Mouse (Mus musculus): ENCODE measurements around the gene Vgf. TPM values are rescaled to one million over a fixed set of nuclear protein-coding genes. Genes with fewer than 3 reads are reported as not detected.

Gene Vgf
- polyA plus RNA-seq, 1 experiment from 2014 or later = not detected

DNA sequence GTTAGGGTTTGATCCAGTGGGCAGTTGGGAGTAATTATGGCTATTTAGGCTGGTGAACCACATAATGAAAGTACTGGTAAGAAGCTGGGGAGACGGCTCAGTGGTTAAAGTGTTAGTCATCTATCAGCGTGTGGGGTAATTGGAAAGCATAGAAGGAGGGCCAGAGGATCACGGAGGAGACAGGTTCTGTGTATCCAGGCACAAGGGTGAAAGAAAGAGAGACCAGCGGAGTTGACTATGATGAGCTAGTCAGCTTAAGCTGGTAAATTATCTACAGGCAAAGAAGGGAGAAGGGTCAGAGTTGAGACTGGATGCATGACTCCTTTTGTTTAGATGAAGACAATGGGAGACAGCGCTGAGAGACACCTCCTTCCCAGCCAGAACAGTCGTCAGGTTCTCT, 24.9 kb downstream of the Vgf start:
- Histone ChIP-seq H3K27ac (no peak overlapping the region), H3K4me1 (replicated peaks) (peaks cover 4% of the 10 kb centered on the region), H3K4me3 (no peak overlapping the region), H3K4me2 (no peak overlapping the region), H3K27me3 (no peaks in the 10 kb centered on the region), H3K36me3 (no peaks in the 10 kb centered on the region), H3K9me3 (replicated peaks) (no peaks in the 10 kb centered on the region), H3K9ac (no peak overlapping the region)
- 67% methylated on average over 6 of the region's 6 CpGs for WGBS
- ATAC-seq (replicated peaks; ENCODE audit: insufficient number of reproducible peaks, insufficient read depth, low FRiP score, low read depth) = no peak

DNA sequence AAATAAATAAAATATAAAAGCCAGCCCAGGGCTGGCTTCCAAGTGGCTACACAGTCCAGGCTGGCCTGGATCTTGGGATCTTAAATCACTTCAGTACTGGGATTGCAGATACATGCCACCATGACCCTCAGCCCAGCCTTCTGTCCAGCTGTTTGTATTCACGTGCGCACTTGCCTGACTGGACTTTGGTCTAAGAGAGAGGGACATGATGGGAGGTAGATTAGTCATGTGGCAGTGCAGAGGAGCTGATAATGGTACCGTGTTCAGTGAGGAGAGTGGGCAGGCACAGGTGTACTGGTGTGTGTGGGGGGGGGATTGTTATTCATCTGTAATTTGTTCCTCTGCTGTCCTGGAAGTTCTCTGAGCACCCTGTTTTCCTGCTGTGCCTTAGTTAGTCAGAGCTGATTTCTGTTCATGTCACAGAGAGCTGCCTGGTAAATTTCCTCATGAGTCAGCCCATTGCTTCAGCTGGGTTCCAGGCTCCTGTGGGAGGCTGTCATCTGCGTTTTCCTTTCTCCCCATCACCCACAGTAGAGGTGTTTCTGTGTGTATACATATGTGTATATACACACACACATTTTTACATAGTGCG, 25.8 kb downstream of the Vgf start:
- Histone ChIP-seq H3K4me2 (no peak overlapping the region), H3K9me3 (replicated peaks) (no peaks in the 10 kb centered on the region), H3K27ac (no peak overlapping the region), H3K36me3 (no peaks in the 10 kb centered on the region), H3K27me3 (no peaks in the 10 kb centered on the region), H3K4me3 (no peak overlapping the region), H3K9ac (no peak overlapping the region), H3K4me1 (replicated peaks) (no peaks in the 10 kb centered on the region)
- no peak for ATAC-seq (replicated peaks; ENCODE audit: insufficient number of reproducible peaks, insufficient read depth, low FRiP score, low read depth)
- 80% methylated on average over 5 of the region's 5 CpGs for whole genome bisulfite sequencing

GRCm38 (mm10) chr5:137054299-137054698, 28.1 kb downstream of the Vgf start:
- H3K27ac ChIP-seq = no peak overlapping the region
- ATAC-seq (replicated peaks; ENCODE audit: insufficient number of reproducible peaks, insufficient read depth, low FRiP score, low read depth) = no peak
- H3K4me3 ChIP-seq = no peak overlapping the region
- H3K36me3 ChIP-seq = no peaks in the 10 kb centered on the region
- WGBS = 60% methylated on average over 7 of the region's 7 CpGs
- no peaks in the 10 kb centered on the region for H3K4me1 ChIP-seq (replicated peaks)
- no peaks in the 10 kb centered on the region for H3K9me3 ChIP-seq (replicated peaks)
- H3K9ac ChIP-seq = no peak overlapping the region
- H3K27me3 ChIP-seq = no peaks in the 10 kb centered on the region
- no peak overlapping the region for H3K4me2 ChIP-seq

DNA sequence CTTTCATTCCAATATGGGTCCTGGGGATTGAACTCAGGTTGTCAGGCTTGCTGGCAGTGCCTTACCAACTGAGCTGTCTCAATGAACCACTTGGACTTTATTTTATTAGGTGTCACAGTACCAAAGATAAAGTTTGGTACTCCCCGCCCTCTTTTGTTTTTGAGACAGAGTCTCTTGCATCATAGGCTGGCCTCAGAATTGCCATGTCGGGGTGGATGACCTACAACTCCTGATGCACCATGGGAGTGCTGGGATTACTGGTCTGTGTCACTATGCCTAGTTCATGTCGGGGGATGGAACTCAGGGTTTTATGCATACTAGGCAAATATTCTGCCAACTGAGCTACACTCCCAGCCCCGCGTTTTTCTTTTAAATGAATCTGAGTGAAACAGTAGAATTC, 28.7 kb downstream of the Vgf start:
- H3K4me1 ChIP-seq (replicated peaks) = no peaks in the 10 kb centered on the region
- H3K36me3 ChIP-seq = no peaks in the 10 kb centered on the region
- H3K9me3 ChIP-seq (replicated peaks) = no peaks in the 10 kb centered on the region
- WGBS = 80% methylated on average over 5 of the region's 5 CpGs
- H3K4me3 ChIP-seq = no peak overlapping the region
- no peak for ATAC-seq (replicated peaks; ENCODE audit: insufficient number of reproducible peaks, insufficient read depth, low FRiP score, low read depth)
- H3K27ac ChIP-seq = no peak overlapping the region
- H3K4me2 ChIP-seq = no peak overlapping the region
- H3K27me3 ChIP-seq = no peaks in the 10 kb centered on the region
- no peak overlapping the region for H3K9ac ChIP-seq

DNA sequence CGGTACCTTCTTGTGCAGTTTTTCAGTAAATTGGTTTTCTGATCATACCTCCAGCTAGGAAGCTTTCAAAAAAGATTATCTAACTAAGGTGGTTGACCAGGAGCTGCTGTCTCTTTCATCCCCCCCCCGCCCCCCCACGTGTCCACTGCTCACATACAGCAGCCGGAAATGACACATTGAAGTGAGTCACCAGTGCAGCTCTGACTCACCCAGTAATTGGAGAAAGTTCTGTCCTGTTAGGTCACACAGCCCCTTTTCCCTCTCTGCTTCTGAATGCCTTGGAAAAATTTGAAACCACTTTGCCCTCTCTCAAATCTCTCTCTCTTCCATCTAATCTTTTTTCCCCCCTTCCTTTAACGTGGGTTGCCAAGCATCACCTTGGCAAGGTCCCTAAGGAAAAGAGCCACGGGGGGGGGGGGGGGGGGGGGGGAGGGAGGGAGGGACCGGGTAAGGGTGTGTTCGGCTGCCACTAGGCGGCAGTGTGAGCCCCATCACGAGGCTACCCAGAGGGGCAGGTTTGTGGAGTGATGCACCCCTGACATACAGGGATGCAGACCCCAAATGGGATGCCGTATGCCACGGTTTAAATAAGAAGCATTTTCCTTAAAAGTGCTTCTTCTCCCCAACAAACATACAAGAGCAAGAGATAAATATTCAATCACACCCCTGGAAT, 35.8 kb downstream of the Vgf start:
- ATAC-seq (replicated peaks; ENCODE audit: insufficient number of reproducible peaks, insufficient read depth, low FRiP score, low read depth) = no peak
- H3K9me3 ChIP-seq (replicated peaks) = no peaks in the 10 kb centered on the region
- H3K4me3 ChIP-seq = no peak overlapping the region
- H3K27me3 ChIP-seq = no peaks in the 10 kb centered on the region
- H3K4me2 ChIP-seq = no peak overlapping the region
- H3K9ac ChIP-seq = no peak overlapping the region
- no peaks in the 10 kb centered on the region; the same call in 1 of the 2 replicates for H3K4me1 ChIP-seq (replicated peaks)
- H3K27ac ChIP-seq = no peak overlapping the region
- 17% methylated on average over 11 of the region's 12 CpGs for WGBS
- H3K36me3 ChIP-seq = no peaks in the 10 kb centered on the region; the same call in 1 of the 2 replicates

- H3K4me3 ChIP-seq = no peak overlapping the region
- H3K36me3 ChIP-seq = no peaks in the 10 kb centered on the region; the same call in 1 of the 2 replicates
- H3K4me1 ChIP-seq (replicated peaks) = no peaks in the 10 kb centered on the region; the same call in 1 of the 2 replicates
- no peaks in the 10 kb centered on the region for H3K9me3 ChIP-seq (replicated peaks)
- ATAC-seq (replicated peaks; ENCODE audit: insufficient number of reproducible peaks, insufficient read depth, low FRiP score, low read depth) = no peak
- H3K27me3 ChIP-seq = no peaks in the 10 kb centered on the region
- 84% methylated on average over 5 of the region's 5 CpGs for WGBS
- no peak overlapping the region for H3K4me2 ChIP-seq
- H3K9ac ChIP-seq = no peak overlapping the region
- no peak overlapping the region for H3K27ac ChIP-seq
Observed at GRCm38 (mm10) chr5:137062601-137063000, 36.4 kb downstream of the Vgf start.

GRCm38 (mm10) chr5:137065454-137065853, 39.3 kb downstream of the Vgf start:
- no peak overlapping the region for H3K27ac ChIP-seq
- ATAC-seq (replicated peaks; ENCODE audit: insufficient number of reproducible peaks, insufficient read depth, low FRiP score, low read depth) = no peak
- no peaks in the 10 kb centered on the region; the same call in 1 of the 2 replicates for H3K4me1 ChIP-seq (replicated peaks)
- H3K9ac ChIP-seq = no peak overlapping the region
- H3K36me3 ChIP-seq = no peaks in the 10 kb centered on the region; the same call in 1 of the 2 replicates
- H3K4me3 ChIP-seq = no peak overlapping the region
- WGBS = 68% methylated on average over 6 of the region's 6 CpGs
- H3K4me2 ChIP-seq = no peak overlapping the region
- H3K27me3 ChIP-seq = no peaks in the 10 kb centered on the region
- H3K9me3 ChIP-seq (replicated peaks) = no peaks in the 10 kb centered on the region

DNA sequence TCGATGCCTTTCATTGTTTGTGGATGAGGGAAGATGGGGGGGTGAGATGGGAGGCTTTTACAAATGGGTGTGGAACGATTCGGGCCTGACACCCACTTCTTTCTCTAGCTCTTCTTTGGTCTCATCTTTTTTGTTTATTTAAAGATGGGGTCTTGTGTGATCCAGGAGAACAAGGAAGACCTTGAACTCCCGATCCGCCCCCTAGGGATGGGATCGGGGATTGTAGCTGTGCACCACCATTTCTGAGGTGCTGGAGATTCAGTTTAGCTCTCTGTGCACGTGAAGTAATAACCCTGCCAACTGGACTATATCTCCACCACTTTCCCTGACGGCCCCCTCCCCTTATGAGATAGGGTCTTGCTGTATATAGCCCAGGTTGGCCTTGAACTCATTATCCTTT, 39.7 kb downstream of the Vgf start:
- H3K9me3 ChIP-seq (replicated peaks) = no peaks in the 10 kb centered on the region
- H3K4me3 ChIP-seq = no peak overlapping the region
- H3K9ac ChIP-seq = no peak overlapping the region
- no peak overlapping the region for H3K4me2 ChIP-seq
- no peak for ATAC-seq (replicated peaks; ENCODE audit: insufficient number of reproducible peaks, insufficient read depth, low FRiP score, low read depth)
- 67% methylated on average over 8 of the region's 8 CpGs for WGBS
- H3K4me1 ChIP-seq (replicated peaks) = no peaks in the 10 kb centered on the region; the same call in 1 of the 2 replicates
- H3K27me3 ChIP-seq = no peaks in the 10 kb centered on the region
- no peaks in the 10 kb centered on the region; the same call in 1 of the 2 replicates for H3K36me3 ChIP-seq
- no peak overlapping the region for H3K27ac ChIP-seq

DNA sequence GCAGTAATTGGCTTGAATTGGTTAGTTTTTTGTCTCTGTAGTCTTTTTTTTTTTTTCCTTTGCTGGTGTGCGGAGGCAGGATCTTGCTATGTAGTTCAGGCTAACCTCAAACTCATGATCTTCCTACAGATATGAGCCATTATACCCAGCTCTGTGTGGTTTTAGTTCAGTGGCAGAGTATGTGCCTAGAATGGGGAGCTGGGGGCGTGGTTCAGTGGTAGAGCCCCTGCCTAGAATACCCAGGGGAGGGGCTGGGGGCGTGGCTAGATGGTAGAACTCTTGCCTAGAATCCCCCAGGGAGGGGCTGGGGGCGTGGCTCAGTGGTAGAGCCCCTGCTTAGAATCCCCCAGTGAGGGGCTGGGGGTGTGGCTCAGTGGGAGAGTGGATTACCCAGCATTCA, 42.5 kb downstream of the Vgf start:
- H3K4me1 ChIP-seq (replicated peaks) = peaks cover 20% of the 10 kb centered on the region
- H3K4me2 ChIP-seq = no peak overlapping the region
- 70% methylated on average over 4 of the region's 4 CpGs for WGBS
- no peak overlapping the region for H3K9ac ChIP-seq
- H3K27ac ChIP-seq = no peak overlapping the region
- ATAC-seq (replicated peaks; ENCODE audit: insufficient number of reproducible peaks, insufficient read depth, low FRiP score, low read depth) = no peak
- H3K27me3 ChIP-seq = no peaks in the 10 kb centered on the region
- no peaks in the 10 kb centered on the region for H3K36me3 ChIP-seq
- H3K9me3 ChIP-seq (replicated peaks) = no peaks in the 10 kb centered on the region
- no peak overlapping the region for H3K4me3 ChIP-seq

DNA sequence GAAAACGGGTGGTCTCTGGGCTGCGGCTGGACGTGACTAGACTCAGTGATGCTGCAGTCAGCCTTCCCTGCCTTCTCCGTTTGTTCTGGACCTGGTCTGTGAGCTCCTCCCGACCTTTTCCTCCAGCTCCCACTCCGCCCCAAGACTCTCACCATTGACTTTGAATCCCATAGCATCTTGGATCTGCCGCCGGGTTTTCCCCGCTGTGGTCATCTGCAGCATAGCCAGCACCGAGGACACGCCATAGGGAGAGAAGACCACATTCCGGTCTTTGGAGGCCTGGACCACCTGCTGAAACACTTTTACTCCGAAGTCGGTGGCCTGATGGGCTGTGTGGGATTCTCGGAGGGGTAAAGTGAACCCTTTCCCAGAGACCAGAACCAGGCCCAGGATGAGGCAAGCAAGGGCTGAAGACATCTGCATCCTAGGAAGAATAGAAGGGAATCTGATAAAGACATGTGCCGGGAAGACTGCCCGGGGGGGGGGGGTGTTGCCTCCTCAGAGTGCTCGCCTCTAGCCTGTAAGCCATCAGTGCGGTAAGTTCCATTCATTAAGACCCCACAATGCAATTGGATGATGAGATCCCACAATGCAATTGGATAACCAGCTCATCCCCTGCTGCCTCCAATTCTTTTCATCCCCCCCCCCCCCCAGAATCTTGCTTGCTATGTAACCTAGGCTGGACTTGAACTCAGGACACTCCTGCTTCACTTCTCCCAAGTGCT, 44.9 kb downstream of the Vgf start:
- no peak for ATAC-seq (replicated peaks; ENCODE audit: insufficient number of reproducible peaks, insufficient read depth, low FRiP score, low read depth)
- 80% methylated on average over 19 of the region's 19 CpGs for WGBS
- Histone ChIP-seq H3K36me3 (no peaks in the 10 kb centered on the region), H3K27ac (no peak overlapping the region), H3K27me3 (no peaks in the 10 kb centered on the region), H3K9ac (no peak overlapping the region), H3K9me3 (replicated peaks) (no peaks in the 10 kb centered on the region), H3K4me2 (peak overlapping the region; percentile 60), H3K4me3 (peak overlapping the region; percentile 41; the same call in 1 of the 2 replicates), H3K4me1 (replicated peaks) (peaks cover 34% of the 10 kb centered on the region)

- H3K9me3 ChIP-seq (replicated peaks) = no peaks in the 10 kb centered on the region
- H3K4me2 ChIP-seq = peak within 1 kb of the TSS; percentile 60
- peaks cover 47% of the 10 kb centered on the region for H3K4me1 ChIP-seq (replicated peaks)
- peak; percentile 87 for ATAC-seq (replicated peaks; ENCODE audit: insufficient number of reproducible peaks, insufficient read depth, low FRiP score, low read depth)
- WGBS = 10% methylated on average over 23 of the region's 23 CpGs
- no peaks in the 10 kb centered on the region for H3K27me3 ChIP-seq
- no peaks in the 10 kb centered on the region for H3K36me3 ChIP-seq
- peak within 1 kb of the TSS; percentile 41 for H3K4me3 ChIP-seq
- no peak within 1 kb of the TSS for H3K9ac ChIP-seq
- H3K27ac ChIP-seq = peak within 1 kb of the TSS; percentile 91
Observed at GRCm38 (mm10) chr5:137072079-137072960, 46.1 kb downstream of the Vgf start, which contains the start of gene Serpine1. Serpine1 (minus strand) TSS chr5:137072268.
